Mouse (Mus musculus): Measurements from ENCODE around the gene Actl6b. TPM values are rescaled to one million over a fixed set of nuclear protein-coding genes. Genes with fewer than 3 reads are reported as not detected.

The Actl6b gene
- total and polyA plus RNA-seq, 3 experiments: 0.15 TPM; not detected in 2

DNA sequence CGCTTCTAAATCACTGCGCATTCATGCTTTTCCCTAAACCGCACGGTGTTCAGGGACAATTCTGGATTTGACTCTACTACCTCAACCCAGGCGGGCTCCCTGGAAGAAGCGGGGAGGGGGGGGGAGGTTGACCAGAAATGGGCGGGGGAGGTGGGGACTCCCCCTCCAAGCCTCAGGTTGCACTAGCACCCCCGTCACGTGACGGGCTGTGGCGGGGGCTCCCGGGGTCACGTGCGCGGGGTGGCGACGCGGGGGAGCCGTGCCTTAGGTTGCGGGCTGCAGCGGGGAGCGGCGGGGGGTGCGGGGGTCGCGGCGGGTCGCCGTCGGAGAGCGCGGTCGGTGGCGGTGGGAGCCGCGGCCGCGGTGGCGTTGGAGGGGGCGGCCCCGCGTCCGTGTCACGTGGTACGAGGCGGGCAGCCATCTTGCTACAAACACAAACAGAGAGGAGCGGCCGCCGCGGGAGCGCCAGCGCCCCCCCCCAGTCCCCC, 43.3 kb upstream of the Actl6b start (continued):
- TF ChIP-seq NELFE (IDR thresholded peaks at IDR 0.05; ENCODE audit: low read depth, low read length): peak; percentile 44; the same call in 1 of the 2 replicates
- TF ChIP-seq EP300 (IDR thresholded peaks at IDR 0.05; ENCODE audit: low read depth in 1 of 2, low read length in 2 of 2): no peak; a peak in 1 of 4 replicates
- TF ChIP-seq MYB (IDR thresholded peaks at IDR 0.05; ENCODE audit: low read depth, low read length): no peak
- no peak for TF ChIP-seq TCF12 (IDR thresholded peaks at IDR 0.05; ENCODE audit: low read depth, low read length)
- no peak for TF ChIP-seq TBP (IDR thresholded peaks at IDR 0.05; ENCODE audit: low read depth, low read length)
- TF ChIP-seq RAD21 (IDR thresholded peaks at IDR 0.05; ENCODE audit: low read depth, low read length): no peak
- no peak for TF ChIP-seq ZC3H11A (IDR thresholded peaks at IDR 0.05; ENCODE audit: low read depth, low read length)
- no peak for TF ChIP-seq POLR2A (IDR thresholded peaks at IDR 0.05; ENCODE audit: control insufficient read depth in 1 of 2, insufficient read depth in 1 of 2, low read depth in 1 of 2, low read length in 2 of 2, poor library complexity in 1 of 2)
- no peak for TF ChIP-seq POLR2AphosphoS2 (IDR thresholded peaks at IDR 0.05; ENCODE audit: low read length)
- no peak for TF ChIP-seq CHD2 (IDR thresholded peaks at IDR 0.05; ENCODE audit: low read length)
- TF ChIP-seq GATA1 (IDR thresholded peaks at IDR 0.05; ENCODE audit: low read depth, low read length): no peak
- TF ChIP-seq ZKSCAN1 (IDR thresholded peaks at IDR 0.05; ENCODE audit: low read depth, low read length): peak; percentile 82
- TF ChIP-seq RCOR1 (IDR thresholded peaks at IDR 0.05; ENCODE audit: low read depth, low read length): 0 out of 2 replicates have a peak, but pooled peaks have one; percentile 31
- TF ChIP-seq MEF2A (IDR thresholded peaks at IDR 0.05; ENCODE audit: extremely low read depth, insufficient replicate concordance, low read depth, low read length, poor library complexity, severe bottlenecking): no peak
- TF ChIP-seq POLR2AphosphoS5 (IDR thresholded peaks at IDR 0.05; ENCODE audit: borderline replicate concordance, low read depth, low read length): no peak
- no peak for TF ChIP-seq UBTF (IDR thresholded peaks at IDR 0.05; ENCODE audit: borderline replicate concordance, insufficient read depth, low read depth, low read length)
- TF ChIP-seq HCFC1 (IDR thresholded peaks at IDR 0.05; ENCODE audit: low read depth, low read length): no peak
- TF ChIP-seq E2F4 (IDR thresholded peaks at IDR 0.05; ENCODE audit: borderline replicate concordance, low read depth, low read length): no peak
- TF ChIP-seq MXI1 (IDR thresholded peaks at IDR 0.05; ENCODE audit: low read depth, low read length): peak; percentile 62
- TF ChIP-seq JUND (IDR thresholded peaks at IDR 0.05; ENCODE audit: low read depth, low read length): no peak
- no peak for TF ChIP-seq ELF1 (IDR thresholded peaks at IDR 0.05; ENCODE audit: low read depth, low read length)
- no peak for TF ChIP-seq SIN3A (IDR thresholded peaks at IDR 0.05; ENCODE audit: low read length)
- TF ChIP-seq MAX (IDR thresholded peaks at IDR 0.05; ENCODE audit: low read length): peak; percentile 55; the same call in 1 of the 2 replicates

DNA sequence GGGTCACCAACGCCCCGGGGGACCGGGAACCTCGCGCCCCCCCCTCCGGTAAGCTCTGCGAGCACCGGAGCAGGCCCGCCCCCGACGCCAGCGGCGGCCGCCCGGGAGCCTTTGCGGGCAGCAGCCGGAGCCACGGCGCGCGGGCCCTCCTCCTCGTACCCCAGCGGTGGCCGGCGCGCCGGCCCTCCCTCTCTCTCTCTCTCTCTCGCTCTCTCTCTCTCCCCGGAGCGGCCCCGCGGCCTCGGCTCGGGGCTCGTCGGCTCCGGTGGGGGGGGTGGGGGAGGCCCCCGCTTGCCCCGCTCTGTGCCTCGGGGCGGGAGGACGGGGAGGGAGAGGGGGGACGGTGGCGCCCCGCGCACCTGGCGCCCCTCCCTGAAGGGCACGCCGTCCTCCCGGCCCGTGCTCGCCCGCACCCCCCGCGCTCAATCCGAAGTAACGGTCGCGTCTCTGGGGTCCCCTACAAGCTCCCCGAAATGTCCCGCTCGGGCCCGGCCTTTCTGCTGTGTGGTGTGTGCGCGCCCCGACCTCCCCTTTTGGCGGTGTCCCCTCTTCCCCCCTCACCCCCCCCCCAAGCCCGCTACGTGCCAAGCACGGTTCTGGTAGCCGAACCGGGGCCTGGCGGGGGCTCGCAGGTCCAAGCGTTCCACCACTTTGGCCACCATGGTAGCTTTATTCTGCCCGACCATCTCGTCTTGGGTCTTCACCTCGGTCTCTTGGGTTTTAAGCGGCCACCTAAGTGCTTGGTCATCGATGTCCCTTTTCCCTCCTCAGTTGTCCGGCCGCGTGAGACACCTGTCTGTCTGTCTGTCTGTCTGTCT, 42.5 kb upstream of the Actl6b start:
- Histone ChIP-seq H3K27me3 (ENCODE audit: control insufficient read depth in 1 of 2, insufficient read depth in 2 of 2, low read length in 2 of 2) (no peaks in the 10 kb centered on the region), H3K9me3 (replicated peaks; ENCODE audit: insufficient read depth, low read length) (no peaks in the 10 kb centered on the region), H3K4me3 (ENCODE audit: control insufficient read depth in 1 of 2, insufficient read depth in 1 of 2, low read depth in 2 of 2, low read length in 2 of 2) (peak overlapping the region; percentile 67 to 88), H3K9ac (ENCODE audit: control insufficient read depth, low read depth, low read length, poor library complexity, severe bottlenecking) (peak overlapping the region; percentile 96), H3K27ac (ENCODE audit: control insufficient read depth, low read depth, low read length) (peak overlapping the region; percentile 26; the same call in 1 of the 2 replicates), H3K36me3 (ENCODE audit: control insufficient read depth in 1 of 2, insufficient read depth in 2 of 2, low read length in 2 of 2) (peaks cover 0 to 17% of the 10 kb centered on the region in 2 experiments; a peak in 2 of 4 replicates), H3K4me1 (ENCODE audit: control insufficient read depth in 1 of 2, insufficient read depth in 2 of 2, low read length in 2 of 2) (peaks cover 4 to 19% of the 10 kb centered on the region in 2 experiments), H3K79me2 (ENCODE audit: control insufficient read depth, insufficient read depth, low read length, poor library complexity) (peaks cover 44% of the 10 kb centered on the region)
- DNase-seq (ENCODE audit: low read depth, low spot score): peak; percentile 35
- no peak for TF ChIP-seq UBTF (IDR thresholded peaks at IDR 0.05; ENCODE audit: borderline replicate concordance, insufficient read depth, low read depth, low read length)
- TF ChIP-seq ZKSCAN1 (IDR thresholded peaks at IDR 0.05; ENCODE audit: low read depth, low read length): no peak
- no peak for TF ChIP-seq MYB (IDR thresholded peaks at IDR 0.05; ENCODE audit: low read depth, low read length)
- TF ChIP-seq RAD21 (IDR thresholded peaks at IDR 0.05; ENCODE audit: low read depth, low read length): no peak
- no peak for TF ChIP-seq CTCF (IDR thresholded peaks at IDR 0.05 in 2 of 3, conservative IDR thresholded peaks at IDR 0.05 in 1 of 3; ENCODE audit: control insufficient read depth in 1 of 3, insufficient read depth in 1 of 3, low read depth in 2 of 3, low read length in 3 of 3, poor library complexity in 1 of 3, severe bottlenecking in 1 of 3)
- no peak for TF ChIP-seq GATA1 (IDR thresholded peaks at IDR 0.05; ENCODE audit: low read depth, low read length)
- 0 out of 2 replicates have a peak, but pooled peaks have one; percentile 17 for TF ChIP-seq SIN3A (IDR thresholded peaks at IDR 0.05; ENCODE audit: low read length)
- no peak for TF ChIP-seq KAT2A (conservative IDR thresholded peaks at IDR 0.05; ENCODE audit: low read depth, low read length)
- TF ChIP-seq RCOR1 (IDR thresholded peaks at IDR 0.05; ENCODE audit: low read depth, low read length): no peak
- no peak for TF ChIP-seq MAZ (IDR thresholded peaks at IDR 0.05; ENCODE audit: low read depth, low read length)
- TF ChIP-seq ZNF384 (IDR thresholded peaks at IDR 0.05; ENCODE audit: low read depth, low read length): no peak
- 0 out of 2 replicates have a peak, but pooled peaks have one; percentile 15 for TF ChIP-seq NELFE (IDR thresholded peaks at IDR 0.05; ENCODE audit: low read depth, low read length)
- TF ChIP-seq ELF1 (IDR thresholded peaks at IDR 0.05; ENCODE audit: low read depth, low read length): no peak
- no peak for TF ChIP-seq MEF2A (IDR thresholded peaks at IDR 0.05; ENCODE audit: extremely low read depth, insufficient replicate concordance, low read depth, low read length, poor library complexity, severe bottlenecking)
- no peak for TF ChIP-seq POLR2AphosphoS5 (IDR thresholded peaks at IDR 0.05; ENCODE audit: borderline replicate concordance, low read depth, low read length)
- 0 out of 2 replicates have a peak, but pooled peaks have one; percentile 36 for TF ChIP-seq USF1 (IDR thresholded peaks at IDR 0.05; ENCODE audit: low read depth, low read length)
- TF ChIP-seq HCFC1 (IDR thresholded peaks at IDR 0.05; ENCODE audit: low read depth, low read length): 0 out of 2 replicates have a peak, but pooled peaks have one; percentile 30

Data from MEL (cell line).